Mouse (Mus musculus): Measurements from ENCODE around the gene Pls1. TPM values are rescaled to one million over a fixed set of nuclear protein-coding genes. Genes with fewer than 3 reads are reported as not detected.

The Pls1 gene
- polyA plus RNA-seq, 1 experiment = not detected

DNA sequence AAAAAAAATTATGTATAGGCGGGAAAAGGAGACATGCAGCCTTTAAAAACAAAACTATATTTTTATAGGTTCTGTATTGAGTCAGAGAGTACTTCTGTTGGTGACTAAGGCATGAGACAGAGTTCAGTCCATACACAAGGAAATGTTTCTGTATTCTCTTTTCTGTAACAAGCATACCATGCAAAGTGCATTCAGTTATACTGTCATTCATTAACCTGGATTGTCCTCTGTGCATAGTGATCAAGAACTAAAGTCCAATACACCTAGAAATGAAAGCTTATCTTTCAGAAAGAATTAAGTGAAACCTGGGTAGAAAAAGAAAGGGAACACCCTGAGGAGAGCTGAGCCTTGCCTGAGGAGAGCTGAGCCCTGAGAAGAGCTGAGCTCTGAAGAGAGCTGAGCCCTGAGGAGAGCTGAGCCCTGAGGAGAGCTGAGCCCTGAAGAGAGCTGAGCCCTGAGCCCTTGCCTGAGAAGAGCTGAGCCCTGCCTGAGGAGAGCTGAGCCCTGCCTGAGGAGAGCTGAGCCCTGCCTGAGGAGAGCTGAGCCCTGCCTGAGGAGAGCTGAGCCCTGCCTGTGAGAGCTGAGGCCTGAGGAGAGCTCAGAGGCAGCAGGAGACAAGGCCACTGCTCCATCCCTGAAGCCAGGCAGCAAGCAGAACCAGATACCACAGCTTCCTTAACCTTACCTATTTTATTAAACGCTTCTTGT, 49.9 kb downstream of the Pls1 start:
- TF ChIP-seq CTCF (IDR thresholded peaks at IDR 0.05; ENCODE audit: insufficient read depth, low read depth, low read length) (no peak), POLR2A (IDR thresholded peaks at IDR 0.05; ENCODE audit: insufficient read depth, low read depth, low read length) (no peak)
- WGBS = 75% methylated on average over 2 of the region's 2 CpGs

DNA sequence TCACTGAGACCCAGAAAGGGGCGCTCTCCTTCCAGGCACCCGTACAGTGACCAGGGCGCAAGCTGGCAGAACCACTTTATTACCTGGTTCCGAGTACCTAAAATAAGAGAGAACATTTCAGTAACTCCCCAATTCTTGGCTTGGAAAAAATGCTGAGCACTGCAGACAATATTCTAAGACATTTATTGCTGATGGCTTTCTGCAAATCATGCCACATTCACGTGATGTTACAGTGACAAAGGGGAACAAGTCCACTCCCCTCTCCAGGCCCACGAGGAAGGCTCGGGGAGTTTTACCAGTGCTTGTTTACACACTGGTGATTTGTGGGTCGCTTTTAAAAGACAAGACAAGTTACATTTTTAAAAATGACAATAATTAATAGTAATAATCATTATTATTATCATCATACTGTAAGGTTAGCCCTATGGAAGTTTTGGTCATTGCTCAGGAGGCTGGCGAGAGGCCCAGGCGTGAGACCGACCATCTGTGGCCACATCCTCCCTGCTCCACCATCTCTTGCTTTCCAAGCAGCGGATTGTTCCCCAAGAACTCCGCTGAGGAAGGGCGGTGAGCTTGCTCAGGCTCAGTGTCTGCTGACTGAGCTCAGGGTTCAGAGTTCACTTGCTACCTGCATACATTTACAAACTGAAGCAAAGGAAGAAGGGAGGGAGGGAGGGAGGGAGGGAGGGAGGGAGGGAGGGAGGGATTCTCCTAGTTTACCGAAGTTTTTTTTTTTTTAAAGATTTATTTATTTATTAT, 50.9 kb downstream of the Pls1 start:
- 89% methylated on average over 15 of the region's 15 CpGs for WGBS
- no peak overlapping the region for H3K4me3 ChIP-seq (ENCODE audit: insufficient read depth, low read depth, low read length)
- no peak overlapping the region for H3K27ac ChIP-seq (ENCODE audit: insufficient read depth, low read depth, low read length)
- H3K4me1 ChIP-seq (ENCODE audit: control insufficient read depth, insufficient read depth, low read length) = no peaks in the 10 kb centered on the region
- no peak for TF ChIP-seq POLR2A (IDR thresholded peaks at IDR 0.05; ENCODE audit: insufficient read depth, low read depth, low read length)

More for the DNA sequence above, 49.9 kb downstream of the Pls1 start:
- Histone ChIP-seq H3K27ac (ENCODE audit: insufficient read depth, low read depth, low read length) (no peak overlapping the region), H3K4me1 (ENCODE audit: control insufficient read depth, insufficient read depth, low read length) (no peaks in the 10 kb centered on the region), H3K4me3 (ENCODE audit: insufficient read depth, low read depth, low read length) (no peak overlapping the region)

DNA sequence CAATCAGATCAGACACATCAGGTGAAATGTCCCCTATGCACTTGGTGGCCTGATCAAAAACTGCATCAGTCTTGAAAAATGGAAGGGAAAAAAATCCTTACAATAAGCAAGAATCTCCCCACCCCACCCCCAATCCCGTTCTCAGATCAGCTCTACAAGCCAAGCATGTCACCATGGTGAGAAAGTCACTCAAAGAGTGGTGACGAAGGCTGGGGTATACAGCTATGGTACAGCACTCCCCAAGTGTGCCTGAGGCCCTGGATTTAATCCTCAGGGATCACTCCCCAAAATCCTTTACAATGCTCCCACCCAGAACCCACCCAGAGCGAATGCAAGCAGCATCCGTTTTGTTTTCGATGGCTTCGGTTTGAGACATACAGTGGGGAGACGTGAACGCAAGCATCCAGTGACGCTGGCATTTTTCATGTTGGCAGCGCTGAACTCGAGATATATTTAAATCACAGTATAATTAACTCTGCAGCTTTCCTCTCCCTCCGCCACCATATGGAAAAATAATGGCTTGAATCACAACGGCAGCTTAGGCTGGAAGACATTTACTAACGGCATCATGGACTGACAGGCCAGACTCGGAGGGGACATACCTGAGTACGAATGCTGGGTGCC, 60.1 kb downstream of the Pls1 start:
- Histone ChIP-seq H3K27ac (ENCODE audit: insufficient read depth, low read depth, low read length) (no peak overlapping the region), H3K4me1 (ENCODE audit: control insufficient read depth, insufficient read depth, low read length) (peaks cover 3% of the 10 kb centered on the region; the same call in 1 of the 2 replicates), H3K4me3 (ENCODE audit: insufficient read depth, low read depth, low read length) (no peak overlapping the region)
- TF ChIP-seq CTCF (IDR thresholded peaks at IDR 0.05; ENCODE audit: insufficient read depth, low read depth, low read length) = no peak
- no peak for TF ChIP-seq POLR2A (IDR thresholded peaks at IDR 0.05; ENCODE audit: insufficient read depth, low read depth, low read length)
- 54% methylated on average over 16 of the region's 16 CpGs for WGBS

DNA sequence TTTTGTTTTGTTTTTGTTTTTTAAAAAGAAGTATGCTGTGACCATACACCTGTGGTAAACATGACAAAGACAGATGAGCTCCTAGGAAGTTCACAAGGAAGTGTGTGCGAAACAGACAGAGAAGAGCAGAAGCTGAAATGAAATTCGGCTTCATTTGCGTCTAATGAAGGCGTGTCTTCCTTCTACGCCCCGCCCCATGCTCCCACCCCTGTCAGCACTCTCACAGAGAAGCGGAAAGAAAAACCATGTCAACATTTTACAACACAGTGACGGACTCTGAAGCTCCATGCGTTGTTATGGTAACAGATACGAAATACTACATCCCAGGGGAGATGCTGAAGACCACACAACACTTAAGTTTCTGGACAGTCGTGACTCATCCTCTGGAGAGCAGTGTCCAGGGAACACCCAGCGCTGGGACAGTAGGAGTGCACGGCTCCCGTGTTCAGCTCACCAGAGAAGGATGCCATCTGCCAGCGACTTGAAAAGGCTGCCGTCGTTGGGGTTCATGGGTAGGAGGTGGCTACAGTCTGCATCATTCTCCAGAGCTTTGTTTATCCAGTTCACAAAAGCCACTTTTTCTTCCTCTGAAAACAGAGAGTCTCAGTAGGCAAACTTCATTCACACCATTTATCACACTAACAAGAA, 61.3 kb downstream of the Pls1 start:
- TF ChIP-seq CTCF (IDR thresholded peaks at IDR 0.05; ENCODE audit: insufficient read depth, low read depth, low read length) (no peak), POLR2A (IDR thresholded peaks at IDR 0.05; ENCODE audit: insufficient read depth, low read depth, low read length) (no peak)
- Histone ChIP-seq H3K4me3 (ENCODE audit: insufficient read depth, low read depth, low read length) (no peak overlapping the region), H3K4me1 (ENCODE audit: control insufficient read depth, insufficient read depth, low read length) (peaks cover 3% of the 10 kb centered on the region; the same call in 1 of the 2 replicates), H3K27ac (ENCODE audit: insufficient read depth, low read depth, low read length) (no peak overlapping the region)
- WGBS = 62% methylated on average over 17 of the region's 17 CpGs

DNA sequence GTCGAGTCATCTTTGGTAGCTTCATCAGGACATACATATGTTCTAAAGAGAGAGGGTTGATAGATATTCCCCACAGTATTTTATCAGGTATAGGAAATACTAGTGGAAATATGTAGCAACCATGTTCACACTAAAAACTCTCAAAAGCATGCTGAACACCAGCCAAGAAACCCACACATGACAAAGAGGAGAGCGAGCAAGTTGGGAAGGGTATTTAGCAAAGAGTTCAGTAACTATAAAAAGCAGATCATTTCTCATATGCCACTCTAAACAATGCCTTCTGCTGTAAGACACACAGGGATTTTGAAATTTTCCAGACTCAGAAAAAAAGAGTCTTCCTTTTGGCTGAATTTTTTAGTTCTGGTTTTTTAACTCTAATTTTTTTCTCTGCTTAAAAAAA, 73.4 kb downstream of the Pls1 start:
- Histone ChIP-seq H3K27ac (ENCODE audit: insufficient read depth, low read depth, low read length) (no peak overlapping the region), H3K4me1 (ENCODE audit: control insufficient read depth, insufficient read depth, low read length) (no peaks in the 10 kb centered on the region), H3K4me3 (ENCODE audit: insufficient read depth, low read depth, low read length) (no peak overlapping the region)
- whole genome bisulfite sequencing = 83% methylated on average over 2 of the region's 2 CpGs
- TF ChIP-seq CTCF (IDR thresholded peaks at IDR 0.05; ENCODE audit: insufficient read depth, low read depth, low read length) = no peak
- TF ChIP-seq POLR2A (IDR thresholded peaks at IDR 0.05; ENCODE audit: insufficient read depth, low read depth, low read length) = no peak

DNA sequence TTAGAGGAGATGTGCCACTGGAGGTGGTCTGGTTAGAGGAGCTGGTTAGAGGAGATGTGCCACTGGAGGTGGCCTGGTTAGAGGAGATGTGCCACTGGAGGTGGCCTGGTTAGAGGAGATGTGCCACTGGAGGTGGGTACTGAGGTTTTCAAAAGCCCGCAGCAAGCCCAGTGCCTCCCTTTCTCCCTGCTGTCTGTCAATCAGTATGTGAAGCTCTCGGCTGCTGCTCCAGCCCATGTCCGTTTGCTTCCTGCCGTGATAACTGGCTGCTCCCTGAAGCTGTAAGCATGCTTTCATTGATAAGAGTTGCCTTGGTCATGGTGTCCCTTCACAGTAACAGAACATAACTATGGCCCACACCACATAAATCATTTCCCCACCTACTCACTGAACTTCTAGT, 81.9 kb downstream of the Pls1 start:
- TF ChIP-seq POLR2A (IDR thresholded peaks at IDR 0.05; ENCODE audit: insufficient read depth, low read depth, low read length) (no peak), CTCF (IDR thresholded peaks at IDR 0.05; ENCODE audit: insufficient read depth, low read depth, low read length) (no peak)
- no peak overlapping the region for H3K4me3 ChIP-seq (ENCODE audit: insufficient read depth, low read depth, low read length)
- no peak overlapping the region for H3K27ac ChIP-seq (ENCODE audit: insufficient read depth, low read depth, low read length)
- H3K4me1 ChIP-seq (ENCODE audit: control insufficient read depth, insufficient read depth, low read length) = no peaks in the 10 kb centered on the region
- 90% methylated on average over 4 of the region's 4 CpGs for WGBS

DNA sequence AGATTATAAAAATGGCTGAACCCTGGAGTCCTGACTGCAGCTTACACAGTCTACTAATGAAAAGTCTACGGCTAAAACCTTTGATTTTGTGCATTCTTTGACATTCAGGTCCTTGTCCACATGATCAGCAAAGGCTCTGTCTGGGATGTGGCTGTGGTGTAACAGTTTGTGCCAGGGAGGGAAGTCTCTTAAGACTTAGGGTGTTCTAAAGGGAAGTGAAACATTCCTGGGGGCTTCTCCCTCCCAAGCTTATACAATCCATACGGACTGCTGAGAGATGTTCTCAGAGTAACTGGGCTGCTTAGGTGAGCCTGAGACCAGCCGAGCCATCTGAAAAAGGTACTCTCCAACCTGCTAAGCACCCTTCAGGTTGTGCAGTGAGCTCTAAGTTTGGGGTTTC, 82.9 kb downstream of the Pls1 start:
- TF ChIP-seq POLR2A (IDR thresholded peaks at IDR 0.05; ENCODE audit: insufficient read depth, low read depth, low read length) = no peak
- no peak for TF ChIP-seq CTCF (IDR thresholded peaks at IDR 0.05; ENCODE audit: insufficient read depth, low read depth, low read length)
- Histone ChIP-seq H3K4me3 (ENCODE audit: insufficient read depth, low read depth, low read length) (no peak overlapping the region), H3K27ac (ENCODE audit: insufficient read depth, low read depth, low read length) (no peak overlapping the region), H3K4me1 (ENCODE audit: control insufficient read depth, insufficient read depth, low read length) (no peaks in the 10 kb centered on the region)
- 92% methylated on average over 3 of the region's 3 CpGs for WGBS

DNA sequence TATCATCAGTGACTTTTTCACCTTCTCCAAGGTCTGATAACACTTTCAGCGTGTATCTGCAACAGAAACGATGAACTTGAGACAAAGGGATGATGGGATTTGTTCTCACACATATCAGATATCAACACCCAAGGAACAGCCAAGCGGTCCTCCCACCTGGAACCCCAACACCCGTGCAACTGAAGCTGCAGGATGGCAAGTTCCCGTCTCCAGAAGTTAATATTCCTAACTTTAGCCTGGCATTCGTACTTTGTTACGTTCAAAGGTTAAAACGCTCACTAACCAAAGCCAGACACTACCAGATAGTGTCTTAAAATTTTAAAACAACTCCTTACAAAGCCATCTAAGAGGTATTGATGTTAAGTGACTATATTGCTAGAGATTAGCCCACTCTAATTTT, 83.7 kb downstream of the Pls1 start:
- no peak for TF ChIP-seq CTCF (IDR thresholded peaks at IDR 0.05; ENCODE audit: insufficient read depth, low read depth, low read length)
- WGBS = 93% methylated on average over 8 of the region's 8 CpGs
- Histone ChIP-seq H3K4me3 (ENCODE audit: insufficient read depth, low read depth, low read length) (no peak overlapping the region), H3K4me1 (ENCODE audit: control insufficient read depth, insufficient read depth, low read length) (no peaks in the 10 kb centered on the region), H3K27ac (ENCODE audit: insufficient read depth, low read depth, low read length) (no peak overlapping the region)

DNA sequence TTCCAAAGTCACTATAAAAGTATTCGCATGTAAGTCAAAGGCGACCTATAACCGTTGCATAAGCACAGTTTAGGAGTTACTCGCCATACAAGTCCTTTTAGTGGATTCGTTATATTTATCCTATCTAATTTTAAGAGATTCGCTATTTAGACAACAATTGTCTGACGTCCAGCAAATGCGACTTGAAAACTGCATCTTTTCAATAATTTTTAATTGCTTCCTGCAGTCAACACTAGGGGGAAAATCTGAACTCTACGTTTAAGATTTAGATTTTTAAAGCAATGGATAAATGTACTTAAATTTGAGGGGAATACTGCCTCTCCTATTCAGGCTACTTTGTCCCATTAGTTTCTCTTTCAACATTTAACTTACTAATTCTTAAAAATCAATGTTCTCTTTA, 94.4 kb downstream of the Pls1 start:
- WGBS = 16% methylated on average over 9 of the region's 9 CpGs
- H3K4me1 ChIP-seq (ENCODE audit: control insufficient read depth, insufficient read depth, low read length) = peaks cover 5% of the 10 kb centered on the region; the same call in 1 of the 2 replicates
- no peak overlapping the region for H3K27ac ChIP-seq (ENCODE audit: insufficient read depth, low read depth, low read length)
- peak overlapping the region; percentile 97; the same call in 1 of the 2 replicates for H3K4me3 ChIP-seq (ENCODE audit: insufficient read depth, low read depth, low read length)
- TF ChIP-seq CTCF (IDR thresholded peaks at IDR 0.05; ENCODE audit: insufficient read depth, low read depth, low read length) (no peak), POLR2A (IDR thresholded peaks at IDR 0.05; ENCODE audit: insufficient read depth, low read depth, low read length) (no peak)

Measured in olfactory bulb, adult 2 months (tissue).